Mouse (Mus musculus): ENCODE results near the gene AC129217.1.

GRCm38 (mm10) chr19:8875031-8875430, 45.5 kb downstream of the AC129217.1 start:
- no peak for TF ChIP-seq POLR2A (IDR thresholded peaks at IDR 0.05; ENCODE audit: extremely low read depth, insufficient read depth, low read length)
- TF ChIP-seq CTCF (IDR thresholded peaks at IDR 0.05; ENCODE audit: extremely low read depth, insufficient read depth, low read length) = no peak
